Mouse (Mus musculus): Measurements from ENCODE around the gene Gm28539.
"Not testable (repeated sequence)": the region's sequence is repeated elsewhere in the genome, so short reads cannot be mapped to it uniquely, and the experiment has no call there.

The Gm28539 gene

DNA sequence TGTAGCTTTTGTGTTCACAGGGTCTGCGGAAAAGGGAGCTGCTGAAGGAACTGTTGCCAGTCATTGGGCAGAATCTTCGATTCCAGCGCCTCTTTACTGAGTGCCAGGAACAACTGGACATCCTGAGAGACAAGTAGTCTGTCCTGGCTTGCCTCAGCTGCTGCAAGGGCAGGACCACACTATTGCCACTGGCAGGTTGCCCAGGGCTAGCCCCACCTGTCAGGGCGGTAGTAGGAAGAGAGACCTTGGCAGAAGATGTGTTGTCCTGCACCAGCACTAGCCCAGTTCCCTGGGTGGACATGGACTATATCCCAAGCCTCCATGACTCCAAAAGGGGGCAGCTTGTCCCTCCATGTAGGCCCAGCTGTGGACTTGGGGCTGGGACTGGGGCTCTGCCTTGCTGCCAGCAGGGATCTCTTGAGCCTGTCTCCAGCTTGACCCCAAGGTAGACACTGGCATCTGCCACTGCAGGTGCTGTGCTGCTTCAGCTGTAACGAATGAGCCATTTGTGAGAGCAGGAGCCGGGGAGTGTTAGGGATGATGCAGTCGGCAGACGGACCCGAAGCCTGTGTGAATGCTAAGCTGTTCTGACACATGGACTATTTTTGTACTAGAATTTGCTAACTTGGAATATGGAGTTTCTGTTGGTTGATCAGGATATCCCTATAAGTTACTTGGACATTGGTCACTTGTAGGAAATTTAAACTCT, 133.2 kb downstream of the Gm28539 start:
- DNase-seq (ENCODE audit: low spot score), result no peak

DNA sequence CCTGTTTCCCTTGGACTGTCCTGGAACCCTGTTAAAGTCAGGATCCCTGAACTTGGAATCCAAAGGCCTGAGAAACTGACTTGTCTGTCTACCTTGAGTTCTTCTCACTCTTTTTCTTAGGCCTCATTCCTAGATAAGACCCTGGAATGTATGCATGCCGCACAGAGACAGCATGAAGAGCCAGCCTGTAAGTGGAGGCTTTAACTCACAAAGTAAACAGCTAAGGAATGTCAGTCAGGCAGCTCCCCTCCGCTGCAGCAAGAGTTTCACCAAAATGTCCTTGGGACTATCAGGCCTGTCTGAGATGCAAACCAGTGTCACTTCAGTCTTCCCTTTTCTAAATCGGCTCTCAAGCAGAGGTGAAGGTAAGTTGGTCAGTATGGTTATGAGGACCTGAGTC, 134.5 kb downstream of the Gm28539 start:
- DNase-seq (ENCODE audit: low spot score), result no peak

DNA sequence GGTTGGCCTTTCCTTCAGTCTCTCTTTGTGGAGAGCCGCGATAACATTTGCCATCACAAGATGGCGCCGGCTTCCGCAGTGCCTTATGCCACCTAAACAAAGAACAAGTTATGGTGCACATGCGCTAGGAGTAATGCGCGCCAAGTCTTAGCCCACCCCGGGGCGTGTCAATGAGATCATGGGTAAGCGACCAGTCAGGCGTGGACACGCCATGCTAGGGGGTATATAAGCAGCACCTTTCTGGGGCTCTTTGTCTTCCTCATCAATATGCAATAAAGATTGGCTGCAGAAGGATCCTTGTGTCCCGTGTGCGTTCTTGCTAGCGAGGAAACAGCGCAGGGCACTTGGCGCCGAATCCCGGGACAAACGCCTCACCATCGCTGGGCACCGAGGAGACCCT, 139.3 kb downstream of the Gm28539 start:
- not testable (repeated sequence) for DNase-seq (ENCODE audit: low spot score)

DNA sequence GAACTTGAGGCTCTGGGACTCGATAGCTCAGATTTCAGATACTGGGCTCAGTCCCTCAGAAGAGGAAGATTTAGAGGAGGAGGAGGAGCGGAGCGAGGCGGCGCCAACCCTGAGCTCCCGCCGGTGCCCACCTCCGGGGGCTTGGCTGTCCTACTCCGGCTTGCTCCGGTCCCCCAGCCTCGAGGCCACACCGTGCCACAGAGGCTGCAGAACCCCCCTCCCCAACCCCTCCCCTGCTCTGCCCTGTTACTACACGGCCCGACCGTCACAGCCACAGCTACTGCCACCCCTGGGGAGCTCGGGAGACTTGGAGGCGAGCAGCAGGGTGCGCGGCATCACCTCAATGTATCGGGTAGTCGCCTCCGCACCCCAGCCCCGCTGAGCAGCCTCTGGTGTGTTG, 139.9 kb downstream of the Gm28539 start:
- no peak for DNase-seq (ENCODE audit: low spot score)

DNA sequence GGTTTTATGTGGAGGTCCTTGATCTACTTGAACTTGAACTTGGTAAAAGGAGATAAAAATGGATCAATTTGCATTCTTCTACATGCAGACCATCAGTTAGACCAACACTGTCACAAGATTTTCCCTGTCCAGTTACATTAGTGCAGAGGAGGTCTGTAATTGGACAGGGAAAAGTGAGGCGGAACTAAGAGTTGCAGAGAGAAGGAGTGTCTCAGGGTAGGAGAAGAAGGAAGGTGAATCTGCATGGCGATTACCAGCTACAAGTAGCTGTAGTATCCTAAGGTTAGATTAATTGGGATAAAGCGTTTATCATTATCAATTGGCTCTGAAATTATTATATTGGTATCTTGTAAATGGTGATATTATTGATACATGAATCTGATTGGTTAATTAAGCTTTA, 150.0 kb downstream of the Gm28539 start:
- DNase-seq (ENCODE audit: low spot score), result no peak

DNA sequence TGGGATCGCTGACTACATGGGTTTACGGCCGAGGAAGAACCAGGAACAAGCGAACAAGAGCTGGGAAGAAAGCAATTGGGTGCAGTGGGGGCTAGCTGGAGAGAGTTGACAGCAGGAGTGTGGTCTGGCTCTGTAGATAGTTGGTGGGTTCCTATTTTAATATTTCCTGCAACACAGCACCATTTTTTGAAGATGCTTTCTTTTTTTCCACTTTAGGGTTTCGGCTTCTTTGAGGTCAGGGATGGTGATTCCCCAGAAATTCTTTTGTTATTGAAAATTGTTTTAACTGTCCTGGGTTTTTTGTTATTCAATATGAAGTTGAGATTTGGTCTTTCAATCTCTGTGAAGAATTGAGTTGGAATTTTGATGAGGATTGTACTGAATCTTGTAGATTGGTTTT, 150.5 kb downstream of the Gm28539 start:
- DNase-seq (ENCODE audit: low spot score), result no peak

DNA sequence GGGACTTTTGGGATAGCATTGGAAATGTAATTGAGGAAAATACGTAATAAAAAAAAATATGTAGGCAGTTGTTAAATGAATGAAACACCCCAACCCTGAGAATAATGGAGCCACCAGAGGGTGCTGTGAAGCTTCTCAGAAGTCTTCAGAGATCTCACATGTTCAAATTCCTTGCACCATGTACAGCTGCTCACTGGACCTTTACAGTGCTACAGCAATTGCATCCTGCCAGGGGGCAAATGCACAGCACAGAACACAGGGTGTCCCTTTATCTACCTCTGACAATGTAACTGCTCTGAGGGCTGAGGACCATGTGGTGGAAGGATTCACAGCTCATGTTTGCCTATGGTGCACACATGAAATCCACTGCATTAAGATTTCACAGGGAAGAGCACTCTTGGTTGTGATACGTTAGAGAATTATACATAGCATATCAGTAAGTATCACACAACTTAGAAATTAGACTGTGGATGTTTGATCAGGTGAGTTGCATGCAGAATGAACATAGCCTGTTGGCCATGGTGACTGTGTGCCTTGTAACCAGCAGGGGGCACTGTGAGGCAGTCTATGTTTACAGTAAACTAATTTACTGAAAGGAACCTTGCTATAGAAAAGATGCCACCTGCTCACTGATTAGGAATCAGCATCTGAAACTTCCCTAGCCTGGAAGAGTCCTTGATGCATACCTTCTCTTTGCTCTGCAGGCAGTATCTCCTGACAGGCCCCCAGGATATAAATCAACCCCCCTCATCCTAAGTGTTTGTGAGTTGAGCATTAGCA, 166.4 kb downstream of the Gm28539 start:
- DNase-seq (ENCODE audit: low spot score), result not testable (repeated sequence)

DNA sequence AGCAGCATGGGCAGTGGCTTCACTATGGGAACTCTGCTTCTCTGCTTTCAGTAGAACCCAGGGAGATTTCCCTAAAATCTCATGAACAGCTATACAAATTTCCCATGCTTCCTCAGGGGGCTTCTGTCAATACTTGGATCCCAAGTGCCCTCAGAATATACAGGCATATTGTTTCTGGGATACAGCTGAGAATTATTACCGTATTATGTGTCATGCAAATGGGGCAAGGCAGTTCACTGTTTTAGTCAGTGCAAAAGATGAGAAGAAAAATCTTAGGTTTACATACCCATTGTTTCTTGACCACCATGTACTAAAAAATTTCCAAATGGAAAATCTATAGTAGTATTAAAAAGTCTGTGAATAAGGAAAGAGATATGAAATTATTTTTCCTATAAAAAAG, 167.4 kb downstream of the Gm28539 start:
- no peak for DNase-seq (ENCODE audit: low spot score)

DNA sequence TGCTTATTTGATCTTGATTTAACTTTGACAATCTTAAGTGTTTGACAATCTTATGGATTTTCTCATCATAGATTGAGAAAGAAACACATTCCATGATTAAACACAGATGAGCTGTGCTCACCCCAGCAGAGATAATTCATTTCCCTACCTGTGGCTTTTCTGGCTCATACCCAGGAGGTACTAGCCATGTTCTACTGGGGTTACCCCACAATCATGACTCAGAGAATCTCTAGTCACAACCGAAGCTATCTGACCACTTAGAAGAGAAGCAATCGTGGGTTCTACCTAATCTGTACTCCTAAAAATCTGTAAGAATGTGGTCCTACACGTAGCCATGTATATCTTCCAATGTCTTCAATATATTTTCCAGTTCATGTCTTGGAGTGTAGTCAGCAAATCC, 168.9 kb downstream of the Gm28539 start:
- no peak for DNase-seq (ENCODE audit: low spot score)
